Mouse (Mus musculus) spleen, postnatal 4 days (tissue): ENCODE results near the gene Acap2.

Source experiments
- DNase-seq, 2 experiments: peaks; one replicate each; pipeline ENCODE4 v3.0.0; 2022; ENCODE audit warnings: low spot score in 2 of 2

The Acap2 gene

DNA sequence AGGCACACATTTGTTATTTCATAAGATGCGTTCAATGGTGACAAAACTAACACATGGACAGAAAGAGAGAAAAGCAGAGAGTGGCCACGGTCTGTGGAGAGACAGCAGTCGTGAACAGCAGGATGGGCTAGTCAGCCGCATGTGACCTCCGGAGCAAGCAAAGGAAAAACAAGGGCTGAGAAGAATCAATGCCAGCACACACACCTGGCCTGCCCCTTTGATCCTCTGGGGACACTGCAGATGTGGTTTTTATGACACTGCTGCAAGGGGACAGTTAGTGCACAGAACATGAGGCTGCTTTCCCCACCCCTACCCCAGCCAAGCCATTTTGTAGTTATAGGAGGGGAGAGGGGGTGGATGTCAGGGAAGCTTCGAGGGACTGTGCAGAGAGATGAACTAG lies 152.9 kb downstream of the Acap2 start:
- DNase-seq = no peak

DNA sequence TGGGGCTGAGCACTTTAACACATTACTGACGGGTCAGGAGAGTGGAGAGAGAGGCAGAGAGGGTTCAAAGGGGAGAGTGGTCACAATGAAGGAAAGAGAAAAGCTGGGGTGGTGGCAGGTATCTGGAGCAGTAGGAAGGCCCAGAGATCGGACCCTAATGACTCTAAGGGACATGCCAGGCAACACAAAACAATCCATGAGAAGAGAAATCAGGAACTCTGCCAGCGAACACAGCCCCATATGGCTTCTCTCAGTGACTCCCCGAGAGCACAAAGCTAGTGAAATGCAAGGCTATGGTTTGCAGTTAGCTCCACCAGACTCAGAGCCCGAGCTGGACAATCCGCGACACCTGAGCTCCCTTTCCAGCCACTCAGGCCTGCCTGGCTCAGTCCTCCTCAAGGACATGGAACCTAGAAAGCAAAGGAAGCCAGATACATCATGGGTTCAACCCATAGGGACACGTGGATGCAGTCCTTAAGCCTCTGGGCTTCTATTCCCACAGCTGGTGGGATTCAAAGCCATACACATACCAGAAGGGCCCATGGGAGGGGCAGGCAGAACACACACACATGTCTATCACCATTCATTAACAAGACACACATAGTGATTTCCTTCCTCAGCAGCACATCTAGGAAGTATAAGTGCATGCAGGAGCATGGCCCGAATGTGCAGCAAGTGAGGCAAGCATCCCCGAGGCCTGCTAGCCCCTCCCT lies 153.7 kb downstream of the Acap2 start:
- no peak for DNase-seq

DNA sequence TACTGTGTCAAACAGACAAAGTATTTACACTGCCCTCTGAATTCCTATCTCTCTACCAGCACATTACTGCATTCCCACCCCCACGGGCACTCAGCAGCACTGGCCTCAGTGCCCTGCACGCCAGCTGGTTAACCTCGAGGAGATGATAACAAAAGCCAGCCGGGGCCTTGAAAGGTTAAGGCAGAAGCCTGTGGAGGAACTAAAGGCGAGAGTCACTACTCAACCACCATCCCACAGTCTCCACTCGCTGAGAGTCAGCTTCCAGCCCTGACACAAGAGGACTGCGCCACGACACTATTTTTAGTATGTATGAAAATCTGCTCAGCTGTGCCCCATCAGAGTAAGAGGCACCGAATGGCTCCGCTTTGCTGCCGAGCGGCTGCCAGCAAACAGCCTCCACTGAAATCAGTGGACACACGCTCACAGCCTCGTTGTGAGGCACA lies 154.8 kb downstream of the Acap2 start:
- no peak for DNase-seq

DNA sequence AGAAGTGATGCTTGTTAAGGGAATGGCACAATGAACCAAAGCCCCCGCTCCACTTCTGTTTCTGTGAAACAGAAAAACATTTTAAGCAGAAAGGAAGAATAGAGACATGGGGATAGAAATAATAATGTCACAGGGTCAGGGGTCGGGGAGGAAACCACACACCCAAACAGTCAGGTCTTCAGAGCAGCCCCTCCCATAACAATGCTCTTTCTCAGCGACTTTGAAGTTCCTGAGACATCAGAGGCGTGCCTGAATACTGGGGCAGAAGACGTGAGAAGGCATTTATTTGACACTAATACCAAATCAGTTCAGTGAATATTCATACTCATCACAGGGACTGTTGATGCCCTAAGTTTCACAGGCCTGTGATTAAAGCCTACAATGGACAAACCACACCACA lies 155.8 kb downstream of the Acap2 start:
- no peak for DNase-seq

DNA sequence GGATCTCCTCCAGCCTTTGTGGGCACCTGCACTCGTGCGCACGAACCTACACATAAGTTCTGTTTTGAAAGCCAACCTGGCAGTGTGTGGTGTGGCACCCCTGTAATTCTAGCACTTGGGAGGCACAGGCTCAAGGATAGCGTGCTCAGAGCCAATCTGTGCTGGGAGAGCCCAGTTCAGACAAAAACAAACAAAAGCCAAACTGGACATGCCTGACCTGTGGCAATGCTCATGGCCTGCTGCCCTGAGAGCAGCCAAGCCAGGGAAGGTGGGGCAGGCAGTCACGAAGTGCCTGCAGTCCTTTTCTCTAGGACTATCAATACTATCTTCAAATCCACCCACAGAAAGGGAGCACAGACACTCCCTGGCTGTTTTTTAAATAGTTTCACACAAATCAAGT lies 157.9 kb downstream of the Acap2 start:
- DNase-seq = no peak
